Mouse (Mus musculus): ENCODE measurements around the gene Pax3.

DNA sequence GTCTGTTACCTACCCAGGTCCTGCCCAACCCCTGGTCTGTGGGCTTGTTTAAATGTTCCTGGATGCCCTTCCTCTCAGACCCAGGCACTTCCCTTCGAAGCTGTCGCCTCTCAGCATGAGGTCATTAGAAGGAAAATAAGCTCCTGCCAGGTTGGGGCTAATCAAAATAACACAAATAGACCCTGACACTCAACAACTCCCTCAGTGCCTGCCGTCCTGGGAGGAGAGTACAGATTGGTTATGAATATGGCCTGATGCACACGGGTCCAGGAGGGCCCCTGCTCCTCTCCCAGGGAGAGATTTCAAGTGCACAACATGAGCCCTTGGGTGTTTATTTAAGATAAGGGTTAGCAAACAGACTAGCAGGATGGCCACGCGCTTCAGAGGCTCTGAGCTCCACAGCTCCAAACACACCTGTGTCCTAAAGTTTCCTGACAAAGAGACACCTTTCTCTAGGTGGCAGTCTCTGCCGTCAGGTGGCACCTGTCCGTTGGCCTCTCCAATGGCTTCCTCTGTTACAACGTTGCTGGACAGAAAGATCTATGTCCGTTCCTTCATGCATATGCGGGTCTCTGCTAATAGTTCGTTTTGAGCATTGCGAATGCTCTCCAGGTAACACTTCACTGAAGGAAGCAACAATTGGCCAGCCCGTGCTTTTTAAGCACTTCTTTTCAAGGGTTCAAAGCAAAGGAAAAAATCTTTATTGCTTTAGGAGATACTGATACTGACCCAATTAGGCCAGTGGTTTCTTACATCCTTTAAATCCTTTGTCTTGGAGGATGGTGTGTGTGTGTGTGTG is 56.2 kb downstream of the Pax3 start:
- TF ChIP-seq CTCF (IDR thresholded peaks at IDR 0.05; ENCODE audit: extremely low read depth, insufficient read length, insufficient replicate concordance, low read depth, low read length) (peak; percentile 32; the same call in 1 of the 2 replicates), POLR2A (IDR thresholded peaks at IDR 0.05; ENCODE audit: low read depth, low read length) (no peak)
